Mouse (Mus musculus) CH12.LX (cell line): Measurements from ENCODE around the gene Tmbim6. TPM values are rescaled to one million over a fixed set of nuclear protein-coding genes. Genes with fewer than 3 reads are reported as not detected.

Source experiments
- BHLHE40 ChIP-seq: IDR thresholded peaks from 2 replicates; pipeline ENCODE4 v1.6.1; 2011; ENCODE audit warnings: mild to moderate bottlenecking, low read depth, low read length, improper control_type of control experiment
- CHD1 ChIP-seq: IDR thresholded peaks from 2 replicates; pipeline ENCODE4 v1.6.1; 2012; ENCODE audit warnings: low read depth, low read length, improper control_type of control experiment, inconsistent platforms
- ETS1 ChIP-seq: conservative IDR thresholded peaks from 2 replicates; pipeline ENCODE4 v1.6.1; 2012; ENCODE audit warnings: low read depth, mild to moderate bottlenecking, inconsistent platforms, low read length, improper control_type of control experiment, moderate library complexity
- HCFC1 ChIP-seq: IDR thresholded peaks from 2 replicates; pipeline ENCODE4 v1.6.1; 2012; ENCODE audit warnings: low read depth, mild to moderate bottlenecking, inconsistent platforms, low read length, improper control_type of control experiment
- IRF4 ChIP-seq: IDR thresholded peaks from 2 replicates; pipeline ENCODE4 v1.6.1; 2014; ENCODE audit warnings: low read depth, mild to moderate bottlenecking, inconsistent platforms, low read length, improper control_type of control experiment
- MAFK ChIP-seq: IDR thresholded peaks from 2 replicates; pipeline ENCODE4 v1.6.1; 2011; ENCODE audit warnings: low read length, improper control_type of control experiment; ENCODE audit not compliant: insufficient replicate concordance
- MEF2A ChIP-seq: IDR thresholded peaks from 2 replicates; pipeline ENCODE4 v1.6.1; 2014; ENCODE audit warnings: low read depth, mild to moderate bottlenecking, inconsistent platforms, low read length, improper control_type of control experiment, borderline replicate concordance
- NELFE ChIP-seq: IDR thresholded peaks from 2 replicates; pipeline ENCODE4 v1.6.1; 2011; ENCODE audit warnings: low read depth, low read length, improper control_type of control experiment
- RCOR1 ChIP-seq: conservative IDR thresholded peaks from 2 replicates; pipeline ENCODE4 v1.6.1; 2012; ENCODE audit warnings: low read depth, mild to moderate bottlenecking, inconsistent platforms, low read length, improper control_type of control experiment
- UBTF ChIP-seq: IDR thresholded peaks from 2 replicates; pipeline ENCODE4 v1.6.1; 2012; ENCODE audit warnings: low read depth, mild to moderate bottlenecking, inconsistent platforms, low read length, improper control_type of control experiment, moderate library complexity
- USF2 ChIP-seq: conservative IDR thresholded peaks from 2 replicates; pipeline ENCODE4 v1.6.1; 2011; ENCODE audit warnings: low read depth, low read length, improper control_type of control experiment
- polyA plus RNA-seq: library from polyadenylated mRNA; unstranded; fragments of >175 nt; gene quantifications from 2 replicates; pipeline ENCODE4 v1.2.1, GENCODE M21; 2012; ENCODE audit warnings: low read depth; ENCODE audit not compliant: insufficient read length
- total RNA-seq, 2 experiments: library from RNA; depleted of rRNA; stranded (reverse); fragments of 300-350 nt in 1 of 2; fragments of >200 nt in 1 of 2; gene quantifications; 2 replicates each; pipeline ENCODE4 v1.2.3; 2012 to 2014

Tmbim6 gene
- total and polyA plus RNA-seq, 3 experiments: 268 to 329 (median 269) TPM

DNA sequence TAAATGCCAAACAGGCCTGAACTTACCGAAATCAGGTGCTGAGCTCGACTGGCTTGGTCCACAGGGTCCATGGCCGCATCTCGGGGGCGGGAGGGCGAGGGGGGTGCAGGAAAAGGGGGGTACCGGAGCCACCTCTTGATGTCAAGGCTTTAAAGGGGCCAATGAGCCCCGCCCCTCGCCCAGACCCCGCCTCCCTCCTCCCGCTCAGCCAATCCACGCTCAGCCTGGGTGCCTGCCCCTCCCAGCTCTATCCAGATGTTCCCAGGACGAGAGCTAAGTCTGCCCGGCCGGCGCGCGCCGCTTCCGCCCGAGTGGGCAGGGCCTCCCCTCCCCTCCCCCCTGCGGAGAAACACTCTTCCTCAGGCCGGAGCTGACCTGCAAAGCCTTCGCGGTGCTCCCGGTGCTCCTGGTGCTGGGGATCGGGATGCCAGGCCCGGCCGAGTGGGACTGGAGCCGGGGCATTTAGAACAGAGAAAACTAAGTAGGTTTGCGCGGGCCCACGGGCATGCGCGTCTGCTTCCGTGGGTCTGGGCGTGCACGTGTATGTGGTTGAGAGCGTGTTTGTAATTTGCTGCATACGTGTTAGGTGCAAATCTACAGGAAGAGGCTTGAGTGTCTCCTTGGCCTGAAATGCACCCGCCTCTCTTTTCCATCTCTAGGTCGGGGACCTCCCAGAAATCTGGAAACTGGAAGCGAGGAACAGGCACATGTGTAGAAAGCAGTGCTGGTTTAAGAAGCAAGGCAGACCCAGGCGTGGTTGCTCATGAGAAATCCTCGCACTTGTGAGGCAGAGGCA, 65.1 kb downstream of the Tmbim6 start, which contains the start of gene Nckap5l (continued):
- peak; percentile 94 for TF ChIP-seq BHLHE40
- TF ChIP-seq USF2: no peak
- TF ChIP-seq HCFC1: no peak; the same call in 1 of the 2 replicates
- TF ChIP-seq NELFE: no peak
- no peak for TF ChIP-seq UBTF
- no peak; the same call in 1 of the 2 replicates for TF ChIP-seq ETS1
- no peak for TF ChIP-seq MEF2A
- no peak for TF ChIP-seq MAFK
- no peak for TF ChIP-seq CHD1
- TF ChIP-seq RCOR1: peak; percentile 39
- TF ChIP-seq IRF4: peak; percentile 37; the same call in 1 of the 2 replicates

Other genes with a start within 250 kb of the Tmbim6 start
- gene Kcnh3, start 168.0 kb upstream of the Tmbim6 start, total RNA-seq (2012; rRNA removed): not detected in 2 replicates
- gene Kcnh3, start 168.0 kb upstream of the Tmbim6 start, total RNA-seq (2014; rRNA removed): not detected in 2 replicates
- not detected in 2 replicates for gene Kcnh3, start 168.0 kb upstream of the Tmbim6 start, polyA plus RNA-seq
- 83.7 and 85.1 TPM in 2 replicates for gene Mcrs1, start 140.9 kb upstream of the Tmbim6 start, total RNA-seq (2012; rRNA removed)
- gene Mcrs1, start 140.9 kb upstream of the Tmbim6 start, total RNA-seq (2014; rRNA removed): 94.5 and 105 TPM in 2 replicates
- gene Mcrs1, start 140.9 kb upstream of the Tmbim6 start, polyA plus RNA-seq: 73.4 and 75.9 TPM in 2 replicates
- 18.8 and 27.9 TPM in 2 replicates for gene Prpf40b, start 97.8 kb upstream of the Tmbim6 start, total RNA-seq (2012; rRNA removed)
- gene Prpf40b, start 97.8 kb upstream of the Tmbim6 start, total RNA-seq (2014; rRNA removed): 11.7 and 14.3 TPM in 2 replicates
- 31.6 and 31.8 TPM in 2 replicates for gene Prpf40b, start 97.8 kb upstream of the Tmbim6 start, polyA plus RNA-seq
- 0.04 TPM in 1 of 2 replicates, not detected in the other for gene Fam186b, start 97.0 kb upstream of the Tmbim6 start, total RNA-seq (2012; rRNA removed)
- not detected in 2 replicates for gene Fam186b, start 97.0 kb upstream of the Tmbim6 start, total RNA-seq (2014; rRNA removed)
- 0.11 TPM in 1 of 2 replicates, not detected in the other for gene Fam186b, start 97.0 kb upstream of the Tmbim6 start, polyA plus RNA-seq
- gene Fmnl3, start 22.4 kb upstream of the Tmbim6 start, total RNA-seq (2012; rRNA removed): 28.6 and 28.8 TPM in 2 replicates
- 23.5 and 24.2 TPM in 2 replicates for gene Fmnl3, start 22.4 kb upstream of the Tmbim6 start, total RNA-seq (2014; rRNA removed)
- gene Fmnl3, start 22.4 kb upstream of the Tmbim6 start, polyA plus RNA-seq: 49.3 and 50.6 TPM in 2 replicates
- gene Nckap5l, start 64.9 kb downstream of the Tmbim6 start, total RNA-seq (2012; rRNA removed): 0.88 and 0.89 TPM in 2 replicates
- gene Nckap5l, start 64.9 kb downstream of the Tmbim6 start, total RNA-seq (2014; rRNA removed): 0.45 and 0.75 TPM in 2 replicates
- gene Nckap5l, start 64.9 kb downstream of the Tmbim6 start, polyA plus RNA-seq: 6.6 and 6.8 TPM in 2 replicates
- 13.4 and 14.2 TPM in 2 replicates for gene Bcdin3d, start 81.8 kb downstream of the Tmbim6 start, total RNA-seq (2012; rRNA removed)
- gene Bcdin3d, start 81.8 kb downstream of the Tmbim6 start, total RNA-seq (2014; rRNA removed): 13.8 and 15.3 TPM in 2 replicates
- gene Bcdin3d, start 81.8 kb downstream of the Tmbim6 start, polyA plus RNA-seq: 13.8 and 16.1 TPM in 2 replicates
- 0.08 and 0.17 TPM in 2 replicates for gene Faim2, start 135.3 kb downstream of the Tmbim6 start, total RNA-seq (2012; rRNA removed)
- gene Faim2, start 135.3 kb downstream of the Tmbim6 start, total RNA-seq (2014; rRNA removed): not detected in 2 replicates
- 0.03 TPM in 1 of 2 replicates, not detected in the other for gene Faim2, start 135.3 kb downstream of the Tmbim6 start, polyA plus RNA-seq
- gene Aqp2, start 186.2 kb downstream of the Tmbim6 start, total RNA-seq (2012; rRNA removed): not detected in 2 replicates
- gene Aqp2, start 186.2 kb downstream of the Tmbim6 start, total RNA-seq (2014; rRNA removed): not detected in 2 replicates
- gene Aqp2, start 186.2 kb downstream of the Tmbim6 start, polyA plus RNA-seq: not detected in 2 replicates
- not detected in 2 replicates for gene Aqp5, start 197.9 kb downstream of the Tmbim6 start, total RNA-seq (2012; rRNA removed)
- not detected in 2 replicates for gene Aqp5, start 197.9 kb downstream of the Tmbim6 start, total RNA-seq (2014; rRNA removed)
- gene Aqp5, start 197.9 kb downstream of the Tmbim6 start, polyA plus RNA-seq: not detected in 2 replicates
- gene Aqp6, start 208.5 kb downstream of the Tmbim6 start, total RNA-seq (2012; rRNA removed): not detected in 2 replicates
- not detected in 2 replicates for gene Aqp6, start 208.5 kb downstream of the Tmbim6 start, total RNA-seq (2014; rRNA removed)
- not detected in 2 replicates for gene Aqp6, start 208.5 kb downstream of the Tmbim6 start, polyA plus RNA-seq